Mouse (Mus musculus): Measurements from ENCODE around the gene Zgrf1. TPM values are rescaled to one million over a fixed set of nuclear protein-coding genes. Genes with fewer than 3 reads are reported as not detected.
A peak's percentile ranks its signal among the peaks of the same experiment; 100 is the strongest.

Gene Zgrf1
- polyA plus RNA-seq, 1 experiment from 2014 or later: 4.9 TPM

GRCm38 (mm10) chr3:127639875-127640761 lies 86.8 kb downstream of the Zgrf1 start:
- peak; percentile 41 for DNase-seq (ENCODE audit: low spot score)

GRCm38 (mm10) chr3:127640762-127641700 lies 87.7 kb downstream of the Zgrf1 start:
- DNase-seq (ENCODE audit: low spot score): no peak

- no peak for DNase-seq (ENCODE audit: low spot score)
Observed at GRCm38 (mm10) chr3:127642211-127642610, 88.9 kb downstream of the Zgrf1 start.

GRCm38 (mm10) chr3:127646156-127646825 lies 93.0 kb downstream of the Zgrf1 start:
- DNase-seq (ENCODE audit: low spot score): no peak

- DNase-seq (ENCODE audit: low spot score): no peak
Observed at GRCm38 (mm10) chr3:127651742-127652653, 98.7 kb downstream of the Zgrf1 start.

- DNase-seq (ENCODE audit: low spot score): no peak
Observed at GRCm38 (mm10) chr3:127660712-127661111, 107.4 kb downstream of the Zgrf1 start.

GRCm38 (mm10) chr3:127661646-127662531 lies 108.6 kb downstream of the Zgrf1 start:
- no peak for DNase-seq (ENCODE audit: low spot score)

MicroRNAs encoded within 50 kb of the gene (microRNA counts, 519-probe panel; counts per million panel counts)
- microRNA mmu-miR-302a (473 counts per million, percentile 71 among the panel's probes with 10 or more counts), microRNA mmu-miR-302b (473 counts per million, percentile 71 among the panel's probes with 10 or more counts), microRNA mmu-miR-302c (473 counts per million, percentile 71 among the panel's probes with 10 or more counts), microRNA mmu-miR-302d (473 counts per million, percentile 71 among the panel's probes with 10 or more counts), microRNA mmu-miR-367 (473 counts per million, percentile 71 among the panel's probes with 10 or more counts)

Small RNAs within 50 kb of the gene (microRNA-seq; reads per million reads assigned to microRNA genes)
- gene Mir302a (ENCODE audit: borderline number of aligned reads): 5.4 reads per million, percentile 7 among the genes with 10 or more reads in this experiment
- gene Mir302b (ENCODE audit: borderline number of aligned reads): 4.2 reads per million, percentile 3 among the genes with 10 or more reads in this experiment
- gene Mir302c (ENCODE audit: borderline number of aligned reads): 1.2 reads per million
- 8.7 reads per million, percentile 15 among the genes with 10 or more reads in this experiment for gene Mir302d (ENCODE audit: borderline number of aligned reads)
- not detected for gene Mir367 (ENCODE audit: borderline number of aligned reads)

Other genes starting within 250 kb of the Zgrf1 start
- gene Ank2, start 54.1 kb upstream of the Zgrf1 start, polyA plus RNA-seq (2015; fragmentation: Nextera tagmentation; extraction: Ambion mirVana): 1.3 TPM in 2 replicates
- gene Larp7, start 140 bp upstream of the Zgrf1 start, polyA plus RNA-seq (2015; fragmentation: Nextera tagmentation; extraction: Ambion mirVana): 58.7 and 59.8 TPM in 2 replicates
- gene Neurog2, start 79.6 kb downstream of the Zgrf1 start, polyA plus RNA-seq (2015; fragmentation: Nextera tagmentation; extraction: Ambion mirVana): not detected in 2 replicates
- gene Alpk1, start 227.0 kb downstream of the Zgrf1 start, polyA plus RNA-seq (2015; fragmentation: Nextera tagmentation; extraction: Ambion mirVana): 0.58 and 0.83 TPM in 2 replicates
- gene Tifa, start 236.3 kb downstream of the Zgrf1 start, polyA plus RNA-seq (2015; fragmentation: Nextera tagmentation; extraction: Ambion mirVana): 10.9 and 11.6 TPM in 2 replicates

Measured in thymus, postnatal 0 days (tissue).